Mouse (Mus musculus) bone marrow, adult 2 months (tissue): ENCODE data around the gene Ifna5.

ENCODE experiments used
- CTCF ChIP-seq: fragments of 200-500 bp; IDR thresholded peaks from 2 replicates; pipeline ENCODE4 v1.5.1; 2011; ENCODE audit warnings: low read length, control low read depth; ENCODE audit not compliant: control insufficient read depth, insufficient read depth
- POLR2A ChIP-seq: fragments of 200-500 bp; IDR thresholded peaks from 2 replicates; pipeline ENCODE4 v1.6.1; 2011; ENCODE audit warnings: low read depth, mild to moderate bottlenecking, control low read depth, low read length, borderline replicate concordance; ENCODE audit not compliant: control insufficient read depth

DNA sequence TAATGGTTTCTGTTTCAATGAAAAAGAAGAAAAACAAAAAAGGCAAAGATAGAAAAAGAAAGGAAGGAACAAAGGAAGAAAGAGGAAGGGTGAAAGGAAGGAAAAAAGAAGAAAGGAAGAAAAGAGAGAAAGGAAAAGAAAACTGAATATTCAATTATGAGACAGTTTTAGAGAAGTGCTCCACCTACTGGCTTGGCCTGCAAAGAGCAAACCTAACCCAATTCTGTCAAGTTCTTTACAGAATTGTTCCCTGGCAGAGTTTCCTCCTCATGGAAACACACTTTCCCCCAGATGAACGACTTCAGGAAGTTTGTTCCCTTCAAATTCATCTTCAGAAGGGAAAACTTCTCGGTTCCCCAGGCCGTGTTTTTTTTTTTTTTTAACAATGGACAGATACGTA, 12.3 kb upstream of the Ifna5 start:
- TF ChIP-seq POLR2A (no peak), CTCF (no peak)
